Mouse (Mus musculus): ENCODE results near the gene Hykk.

DNA sequence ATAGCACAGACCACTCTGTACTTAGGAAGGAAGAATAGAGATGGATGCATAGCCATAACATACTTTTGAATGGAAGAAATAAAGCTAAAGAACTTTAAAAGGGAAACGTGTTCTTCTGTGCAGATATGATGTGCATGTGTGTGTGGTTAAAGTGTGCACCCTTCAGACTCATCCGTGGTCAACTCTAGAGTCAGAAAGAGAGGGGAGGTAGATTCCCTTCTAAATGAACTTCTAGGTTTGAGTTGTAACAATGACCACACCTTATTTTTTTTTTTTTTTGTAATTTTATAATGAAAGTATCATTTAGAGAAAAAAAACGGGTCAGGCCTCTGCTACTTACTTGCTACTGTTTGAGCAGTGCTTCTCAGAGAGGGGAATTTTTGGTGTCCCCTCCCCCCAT, 73.3 kb downstream of the Hykk start:
- no peak for TF ChIP-seq POLR2A (IDR thresholded peaks at IDR 0.05; ENCODE audit: low read depth, low read length)
- TF ChIP-seq CTCF (IDR thresholded peaks at IDR 0.05; ENCODE audit: extremely low read depth, insufficient read depth, insufficient read length, insufficient replicate concordance) = no peak
